Mouse (Mus musculus): ENCODE results near the gene Tmprss7.

- no peak for TF ChIP-seq CTCF (IDR thresholded peaks at IDR 0.05; ENCODE audit: control insufficient read depth, insufficient read depth, insufficient replicate concordance, low read depth, low read length)
- no peak for TF ChIP-seq POLR2A (IDR thresholded peaks at IDR 0.05; ENCODE audit: control insufficient read depth, low read depth, low read length)
Measured at GRCm38 (mm10) chr16:45623230-45623629, 70.2 kb downstream of the Tmprss7 start.

Data from testis, adult 2 months (tissue).